Mouse (Mus musculus) frontal cortex, adult (tissue): ENCODE measurements around the gene Ugt1a7c.
"Not testable (repeated sequence)": the region's sequence is repeated elsewhere in the genome, so short reads cannot be mapped to it uniquely, and the experiment has no call there.

Source experiments
- ATAC-seq: cut with Nextera tagmentation; 2 replicates; pipeline ENCODE4 v1.9.2; 2017; ENCODE audit warnings: mild to moderate bottlenecking, moderate library complexity, mixed read lengths; ENCODE audit not compliant: low TSS enrichment

Ugt1a7c gene

GRCm38 (mm10) chr1:88224029-88224776, 129.3 kb downstream of the Ugt1a7c start:
- no peak for ATAC-seq

- not testable (repeated sequence) for ATAC-seq
Measured at GRCm38 (mm10) chr1:88225301-88225700, 130.4 kb downstream of the Ugt1a7c start.

GRCm38 (mm10) chr1:88225741-88226140, 130.9 kb downstream of the Ugt1a7c start:
- no peak for ATAC-seq

- ATAC-seq, result no peak
Measured at GRCm38 (mm10) chr1:88226670-88227379, 132.0 kb downstream of the Ugt1a7c start, which contains the start of gene Mroh2a. Gene Mroh2a (plus strand): TSS chr1:88226986.

- ATAC-seq, result no peak
Measured at GRCm38 (mm10) chr1:88227482-88227881, 132.6 kb downstream of the Ugt1a7c start.

- ATAC-seq, result no peak
Measured at GRCm38 (mm10) chr1:88228121-88228520, 133.3 kb downstream of the Ugt1a7c start.

GRCm38 (mm10) chr1:88229566-88229965, 134.7 kb downstream of the Ugt1a7c start:
- no peak for ATAC-seq

GRCm38 (mm10) chr1:88229986-88230385, 135.1 kb downstream of the Ugt1a7c start:
- no peak for ATAC-seq

GRCm38 (mm10) chr1:88230421-88230820, 135.6 kb downstream of the Ugt1a7c start:
- ATAC-seq, result no peak

GRCm38 (mm10) chr1:88230981-88231802, 136.3 kb downstream of the Ugt1a7c start:
- ATAC-seq, result no peak

GRCm38 (mm10) chr1:88231803-88232499, 137.1 kb downstream of the Ugt1a7c start:
- ATAC-seq, result no peak

- ATAC-seq, result no peak
Measured at GRCm38 (mm10) chr1:88232664-88233380, 138.0 kb downstream of the Ugt1a7c start.

GRCm38 (mm10) chr1:88233421-88234247, 138.8 kb downstream of the Ugt1a7c start:
- ATAC-seq, result no peak

- no peak for ATAC-seq
Measured at GRCm38 (mm10) chr1:88234248-88234610, 139.4 kb downstream of the Ugt1a7c start.

GRCm38 (mm10) chr1:88234646-88235045, 139.8 kb downstream of the Ugt1a7c start:
- ATAC-seq, result no peak

- ATAC-seq, result no peak
Measured at GRCm38 (mm10) chr1:88235046-88235893, 140.4 kb downstream of the Ugt1a7c start.

GRCm38 (mm10) chr1:88235894-88236415, 141.1 kb downstream of the Ugt1a7c start:
- no peak for ATAC-seq

- no peak for ATAC-seq
Measured at GRCm38 (mm10) chr1:88237311-88237710, 142.4 kb downstream of the Ugt1a7c start.

- no peak for ATAC-seq
Measured at GRCm38 (mm10) chr1:88238771-88239170, 143.9 kb downstream of the Ugt1a7c start.
